Mouse (Mus musculus) forebrain, embryonic 11.5 days (tissue): Measurements from ENCODE around the gene Ttc25. TPM values are rescaled to one million over a fixed set of nuclear protein-coding genes. Genes with fewer than 3 reads are reported as not detected.

ENCODE experiments used
- ATAC-seq: fragments of 200-750 bp; cut with Nextera tagmentation; replicated peaks from 2 replicates; pipeline ENCODE4 v1.8.0; 2017; ENCODE audit warnings: moderate TSS enrichment; ENCODE audit not compliant: low FRiP score
- DNase-seq: peaks from one replicate; pipeline ENCODE4 v3.0.0-alpha.2; 2017; ENCODE audit warnings: low spot score
- H3K27ac ChIP-seq: fragments of 300-500 bp; sonication (generic); 2 replicates; pipeline ENCODE4 v1.5.1; 2014; ENCODE audit warnings: low read depth, low read length
- H3K27me3 ChIP-seq: fragments of 300-500 bp; sonication (generic); 2 replicates; pipeline ENCODE4 v1.6.1; 2014; ENCODE audit warnings: mild to moderate bottlenecking, low read length, mixed read lengths; ENCODE audit not compliant: control insufficient read depth, insufficient read depth
- H3K36me3 ChIP-seq: fragments of 300-500 bp; sonication (generic); 2 replicates; pipeline ENCODE4 v1.6.1; 2014; ENCODE audit warnings: mild to moderate bottlenecking, low read length, moderate library complexity, mixed read lengths; ENCODE audit not compliant: control insufficient read depth, insufficient read depth
- H3K4me1 ChIP-seq: fragments of 300-500 bp; sonication (generic); replicated peaks from 2 replicates; pipeline ENCODE4 v1.6.1; 2014; ENCODE audit warnings: low read length, mixed read lengths; ENCODE audit not compliant: control insufficient read depth, insufficient read depth
- H3K4me2 ChIP-seq: fragments of 300-500 bp; sonication (generic); 2 replicates; pipeline ENCODE4 v1.6.1; 2014; ENCODE audit warnings: low read depth, mild to moderate bottlenecking, low read length, moderate library complexity, mixed read lengths; ENCODE audit not compliant: severe bottlenecking
- H3K4me3 ChIP-seq: fragments of 300-500 bp; sonication (generic); 2 replicates; pipeline ENCODE4 v1.5.1; 2014; ENCODE audit warnings: low read depth, low read length
- H3K9ac ChIP-seq: fragments of 300-500 bp; sonication (generic); 2 replicates; pipeline ENCODE4 v1.6.1; 2014; ENCODE audit warnings: low read length
- H3K9me3 ChIP-seq: fragments of 300-500 bp; sonication (generic); 2 replicates; pipeline ENCODE4 v1.6.1; 2016; ENCODE audit warnings: low read length, mixed read lengths; ENCODE audit not compliant: control insufficient read depth
- WGBS: fragments of 180-500 bp; shearing (Covaris S2); extraction: QIAGEN DNeasy Blood & Tissue Kit; methylation state at CpG from one replicate; pipeline ENCODE4 v1.1.7; 2014; 5-methylcytosine and 5-hydroxymethylcytosine counted together
- polyA plus RNA-seq: library from polyadenylated mRNA; unstranded; fragments of >200 nt; fragmentation: Nextera tagmentation; extraction: Ambion mirVana; gene quantifications from 2 replicates; pipeline ENCODE4 v1.2.1, GENCODE M21; 2014

Gene Ttc25
- polyA plus RNA-seq, 1 experiment from 2014 or later: 1.9 TPM

GRCm38 (mm10) chr11:100555583-100555982 lies 10.2 kb downstream of the Ttc25 start:
- Histone ChIP-seq H3K36me3 (no peaks in the 10 kb centered on the region), H3K27me3 (no peaks in the 10 kb centered on the region), H3K9ac (no peak overlapping the region), H3K9me3 (no peaks in the 10 kb centered on the region), H3K27ac (no peak overlapping the region), H3K4me1 (no peaks in the 10 kb centered on the region), H3K4me3 (no peak overlapping the region), H3K4me2 (peak overlapping the region; percentile 32; the same call in 1 of the 2 replicates)
- WGBS: 20% methylated on average over 11 of the region's 11 CpGs
- DNase-seq (peak; percentile 66), ATAC-seq (peak; percentile 53; the same call in 1 of the 2 replicates)

- H3K4me2 ChIP-seq: no peak overlapping the region
Observed at GRCm38 (mm10) chr11:100557563-100557962, 12.2 kb downstream of the Ttc25 start.

GRCm38 (mm10) chr11:100559476-100559875 lies 14.1 kb downstream of the Ttc25 start:
- 53% methylated on average over 7 of the region's 7 CpGs for WGBS
- ATAC-seq (no peak), DNase-seq (no peak)
- Histone ChIP-seq H3K4me1 (no peaks in the 10 kb centered on the region), H3K27me3 (no peaks in the 10 kb centered on the region), H3K4me2 (no peak overlapping the region), H3K9ac (no peak overlapping the region), H3K4me3 (no peak overlapping the region), H3K9me3 (no peaks in the 10 kb centered on the region), H3K27ac (no peak overlapping the region), H3K36me3 (no peaks in the 10 kb centered on the region)

More at GRCm38 (mm10) chr11:100557563-100557962, 12.2 kb downstream of the Ttc25 start:
- Histone ChIP-seq H3K9ac (no peak overlapping the region), H3K36me3 (no peaks in the 10 kb centered on the region), H3K9me3 (no peaks in the 10 kb centered on the region), H3K27me3 (no peaks in the 10 kb centered on the region), H3K4me1 (no peaks in the 10 kb centered on the region), H3K4me3 (no peak overlapping the region), H3K27ac (no peak overlapping the region)
- no peak for ATAC-seq
- WGBS: 78% methylated on average over 3 of the region's 3 CpGs
- DNase-seq: no peak

GRCm38 (mm10) chr11:100561748-100562147 lies 16.3 kb downstream of the Ttc25 start:
- H3K9ac ChIP-seq: no peak overlapping the region
- no peak for DNase-seq
- H3K36me3 ChIP-seq: no peaks in the 10 kb centered on the region
- H3K4me2 ChIP-seq: no peak overlapping the region
- no peak overlapping the region for H3K4me3 ChIP-seq
- H3K27ac ChIP-seq: no peak overlapping the region
- no peaks in the 10 kb centered on the region for H3K4me1 ChIP-seq
- 37% methylated on average over 5 of the region's 5 CpGs for WGBS
- ATAC-seq: no peak
- no peaks in the 10 kb centered on the region for H3K9me3 ChIP-seq
- H3K27me3 ChIP-seq: no peaks in the 10 kb centered on the region

- Histone ChIP-seq H3K27ac (no peak overlapping the region), H3K9me3 (no peaks in the 10 kb centered on the region), H3K36me3 (no peaks in the 10 kb centered on the region), H3K4me3 (no peak overlapping the region), H3K4me1 (no peaks in the 10 kb centered on the region), H3K27me3 (no peaks in the 10 kb centered on the region), H3K4me2 (no peak overlapping the region), H3K9ac (no peak overlapping the region)
- no peak for DNase-seq
- WGBS: 84% methylated on average over 15 of the region's 15 CpGs
- ATAC-seq: no peak
Observed at GRCm38 (mm10) chr11:100564297-100564696, 18.9 kb downstream of the Ttc25 start.

- 87% methylated on average over 6 of the region's 6 CpGs for WGBS
- no peak overlapping the region for H3K4me2 ChIP-seq
- H3K4me1 ChIP-seq: no peaks in the 10 kb centered on the region
- no peaks in the 10 kb centered on the region for H3K9me3 ChIP-seq
- no peaks in the 10 kb centered on the region for H3K36me3 ChIP-seq
- no peaks in the 10 kb centered on the region for H3K27me3 ChIP-seq
- H3K9ac ChIP-seq: no peak overlapping the region
- H3K4me3 ChIP-seq: no peak overlapping the region
- ATAC-seq (no peak), DNase-seq (no peak)
- H3K27ac ChIP-seq: no peak overlapping the region
Observed at GRCm38 (mm10) chr11:100564703-100565102, 19.3 kb downstream of the Ttc25 start.

GRCm38 (mm10) chr11:100567229-100567628 lies 21.8 kb downstream of the Ttc25 start:
- Histone ChIP-seq H3K9me3 (no peaks in the 10 kb centered on the region), H3K27me3 (peaks cover 2% of the 10 kb centered on the region), H3K4me2 (no peak overlapping the region), H3K4me1 (peaks cover 6% of the 10 kb centered on the region), H3K4me3 (no peak overlapping the region), H3K27ac (no peak overlapping the region), H3K9ac (no peak overlapping the region), H3K36me3 (no peaks in the 10 kb centered on the region)
- 83% methylated on average over 5 of the region's 5 CpGs for whole genome bisulfite sequencing
- ATAC-seq (no peak), DNase-seq (no peak)

GRCm38 (mm10) chr11:100567815-100568245 lies 22.4 kb downstream of the Ttc25 start:
- no peak overlapping the region for H3K4me3 ChIP-seq
- peaks cover 2% of the 10 kb centered on the region for H3K27me3 ChIP-seq
- WGBS: 77% methylated on average over 9 of the region's 9 CpGs
- no peaks in the 10 kb centered on the region for H3K36me3 ChIP-seq
- H3K9ac ChIP-seq: no peak overlapping the region
- no peaks in the 10 kb centered on the region for H3K9me3 ChIP-seq
- H3K4me2 ChIP-seq: no peak overlapping the region
- H3K27ac ChIP-seq: no peak overlapping the region
- H3K4me1 ChIP-seq: peaks cover 6% of the 10 kb centered on the region
- DNase-seq (no peak), ATAC-seq (no peak)

GRCm38 (mm10) chr11:100568692-100569091 lies 23.3 kb downstream of the Ttc25 start:
- WGBS: 87% methylated on average over 8 of the region's 8 CpGs
- ATAC-seq (no peak), DNase-seq (no peak)
- no peaks in the 10 kb centered on the region for H3K36me3 ChIP-seq
- no peak overlapping the region for H3K9ac ChIP-seq
- no peak overlapping the region for H3K27ac ChIP-seq
- no peak overlapping the region for H3K4me3 ChIP-seq
- no peak overlapping the region for H3K4me2 ChIP-seq
- H3K27me3 ChIP-seq: peaks cover 2% of the 10 kb centered on the region
- no peaks in the 10 kb centered on the region for H3K9me3 ChIP-seq
- peaks cover 6% of the 10 kb centered on the region for H3K4me1 ChIP-seq
